Mouse (Mus musculus) midbrain, embryonic 14.5 days (tissue): ENCODE measurements at regions not wholly inside any gene's neighbourhood (a gene's known extent, or its start where the extent isn't known, plus 50 kb on each side); places are given as distances from the start of the nearest gene placed in this dataset.

ENCODE experiments used
- ATAC-seq: fragments of 200-750 bp; cut with Nextera tagmentation; 2 replicates; pipeline ENCODE4 v1.8.0; 2017; ENCODE audit warnings: moderate number of reproducible peaks, moderate library complexity; ENCODE audit not compliant: low FRiP score, low TSS enrichment
- DNase-seq: peaks from one replicate; pipeline ENCODE4 v3.0.0-alpha.2; 2015
- H3K27ac ChIP-seq: fragments of 300-500 bp; sonication (generic); replicated peaks from 2 replicates; pipeline ENCODE4 v1.5.1; 2014; ENCODE audit warnings: mild to moderate bottlenecking, low read depth, low read length, moderate library complexity
- H3K27me3 ChIP-seq: fragments of 300-500 bp; sonication (generic); 2 replicates; pipeline ENCODE4 v1.6.1; 2014; ENCODE audit warnings: low read length, control low read depth, mixed read lengths; ENCODE audit not compliant: control insufficient read depth, insufficient read depth
- H3K36me3 ChIP-seq: fragments of 300-500 bp; sonication (generic); 2 replicates; pipeline ENCODE4 v1.6.1; 2014; ENCODE audit warnings: low read length, control low read depth; ENCODE audit not compliant: control insufficient read depth, insufficient read depth
- H3K4me1 ChIP-seq: fragments of 300-500 bp; sonication (generic); 2 replicates; pipeline ENCODE4 v1.6.1; 2014; ENCODE audit warnings: mild to moderate bottlenecking, antibody characterized with exemption, low read length, control low read depth; ENCODE audit not compliant: control insufficient read depth, insufficient read depth
- H3K4me2 ChIP-seq: fragments of 300-500 bp; sonication (generic); 2 replicates; pipeline ENCODE4 v1.6.1; 2014; ENCODE audit warnings: mild to moderate bottlenecking, low read length, moderate library complexity
- H3K4me3 ChIP-seq: fragments of 300-500 bp; sonication (generic); replicated peaks from 2 replicates; pipeline ENCODE4 v1.5.1; 2014; ENCODE audit warnings: low read depth, low read length
- H3K9ac ChIP-seq: fragments of 300-500 bp; sonication (generic); replicated peaks from 2 replicates; pipeline ENCODE4 v1.6.1; 2014; ENCODE audit warnings: mild to moderate bottlenecking, low read length, moderate library complexity
- H3K9me3 ChIP-seq: fragments of 300-500 bp; sonication (generic); 2 replicates; pipeline ENCODE4 v1.6.1; 2016; ENCODE audit warnings: low read length, control low read depth, mixed read lengths; ENCODE audit not compliant: control insufficient read depth
- WGBS: fragments of 180-500 bp; shearing (Covaris S2); extraction: QIAGEN DNeasy Blood & Tissue Kit; methylation state at CpG from one replicate; pipeline ENCODE4 v1.1.7; 2014; 5-methylcytosine and 5-hydroxymethylcytosine counted together

DNA sequence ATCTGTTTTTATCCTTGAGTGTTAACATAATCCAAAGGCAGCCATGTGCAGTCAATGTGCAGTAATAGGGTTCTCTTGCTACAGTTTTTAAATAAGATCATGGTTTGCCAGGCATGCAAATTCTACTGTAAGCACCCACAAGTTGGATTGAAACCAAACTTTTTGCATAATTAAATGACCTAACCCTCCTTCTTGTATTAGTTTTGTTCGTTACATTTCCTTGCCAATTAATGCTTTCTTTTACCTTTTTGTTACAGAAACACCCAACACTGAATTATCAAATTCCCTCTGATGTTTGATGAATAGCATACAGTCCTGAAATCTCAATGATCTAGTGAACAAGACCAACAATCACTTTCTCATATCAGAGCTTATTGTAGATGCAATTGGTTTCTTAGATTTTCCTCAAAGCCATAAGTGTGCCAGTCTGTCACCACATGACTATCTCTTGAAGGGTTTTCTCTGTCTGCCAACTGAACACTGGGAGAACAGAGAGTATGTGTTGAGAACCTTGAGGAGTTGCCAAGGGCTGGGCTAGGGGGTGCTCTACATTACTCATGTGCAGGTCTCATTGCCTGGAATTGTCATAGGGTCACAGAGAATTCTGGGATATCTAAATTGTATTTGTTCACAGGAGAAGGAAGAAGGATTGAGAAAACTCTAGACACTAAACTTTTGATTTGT lies 1060.4 kb downstream of the Gsdmc2 start:
- no peaks in the 10 kb centered on the region for H3K27me3 ChIP-seq
- H3K4me3 ChIP-seq: no peak overlapping the region
- no peak overlapping the region for H3K27ac ChIP-seq
- H3K9me3 ChIP-seq: no peaks in the 10 kb centered on the region
- H3K36me3 ChIP-seq: no peaks in the 10 kb centered on the region
- ATAC-seq (no peak), DNase-seq (no peak)
- no peaks in the 10 kb centered on the region for H3K4me1 ChIP-seq
- 80% methylated on average over 1 of the region's 1 CpGs for WGBS
- H3K9ac ChIP-seq: no peak overlapping the region
- H3K4me2 ChIP-seq: no peak overlapping the region

- Histone ChIP-seq H3K4me2 (no peak overlapping the region), H3K4me3 (no peak overlapping the region), H3K27ac (no peak overlapping the region), H3K9ac (no peak overlapping the region), H3K27me3 (no peaks in the 10 kb centered on the region), H3K9me3 (no peaks in the 10 kb centered on the region), H3K4me1 (no peaks in the 10 kb centered on the region), H3K36me3 (no peaks in the 10 kb centered on the region)
- DNase-seq (no peak), ATAC-seq (no peak)
- WGBS: 84% methylated on average over 5 of the region's 5 CpGs
Observed at GRCm38 (mm10) chr15:62778899-62779298, 1066.1 kb downstream of the Gsdmc2 start.

DNA sequence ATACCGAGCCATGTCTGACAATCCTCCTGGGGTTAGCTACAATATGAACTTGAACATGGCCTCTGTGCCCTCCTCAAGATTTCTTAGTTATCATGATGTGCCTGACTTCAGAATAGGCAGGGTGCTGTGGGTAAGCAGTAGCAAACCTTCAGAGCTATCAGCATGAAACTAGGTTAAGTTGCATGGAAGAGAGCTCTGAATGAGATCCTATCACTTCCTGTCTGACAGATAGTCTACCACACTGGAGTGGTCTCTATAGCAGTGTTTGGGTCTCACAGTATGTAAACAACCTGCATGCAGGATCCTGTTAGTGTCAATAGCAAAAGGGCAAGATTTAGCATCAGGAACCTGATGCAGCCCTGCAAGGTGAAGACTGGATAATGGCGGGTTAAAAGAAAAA lies 1092.3 kb downstream of the Gsdmc2 start:
- no peaks in the 10 kb centered on the region for H3K36me3 ChIP-seq
- H3K27me3 ChIP-seq: no peaks in the 10 kb centered on the region
- no peak overlapping the region for H3K4me2 ChIP-seq
- WGBS: 94% methylated on average over 2 of the region's 2 CpGs
- H3K4me1 ChIP-seq: no peaks in the 10 kb centered on the region
- H3K27ac ChIP-seq: no peak overlapping the region
- H3K4me3 ChIP-seq: no peak overlapping the region
- DNase-seq: no peak
- ATAC-seq: no peak
- H3K9me3 ChIP-seq: no peaks in the 10 kb centered on the region
- no peak overlapping the region for H3K9ac ChIP-seq

DNA sequence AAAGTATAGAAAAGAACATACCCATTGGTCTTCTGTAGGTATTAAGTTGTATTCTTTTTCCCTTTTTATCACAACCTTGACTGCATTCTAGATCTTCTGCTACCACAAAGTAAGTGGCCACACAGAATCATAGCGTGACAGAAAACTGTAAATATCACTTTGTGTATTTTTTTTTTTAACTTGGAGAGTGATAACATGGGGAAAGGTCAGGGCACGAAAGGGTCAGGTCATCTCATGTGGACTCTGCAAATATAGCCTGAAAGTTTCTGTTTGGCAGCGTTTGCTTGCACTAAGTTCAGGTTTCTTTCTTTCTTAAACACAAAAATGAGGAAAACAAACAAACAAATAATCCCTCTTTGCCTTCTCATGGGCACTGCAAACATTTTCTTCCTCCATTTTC lies 1101.1 kb downstream of the Gsdmc2 start:
- no peaks in the 10 kb centered on the region for H3K36me3 ChIP-seq
- whole genome bisulfite sequencing: 87% methylated on average over 3 of the region's 3 CpGs
- no peak overlapping the region for H3K9ac ChIP-seq
- H3K4me2 ChIP-seq: no peak overlapping the region
- no peak for ATAC-seq
- H3K27ac ChIP-seq: no peak overlapping the region
- no peaks in the 10 kb centered on the region for H3K4me1 ChIP-seq
- no peak overlapping the region for H3K4me3 ChIP-seq
- H3K27me3 ChIP-seq: no peaks in the 10 kb centered on the region
- DNase-seq: no peak
- H3K9me3 ChIP-seq: no peaks in the 10 kb centered on the region

GRCm38 (mm10) chr15:62740746-62741145 lies 1104.2 kb downstream of the Gsdmc2 start:
- Histone ChIP-seq H3K27ac (no peak overlapping the region), H3K4me1 (no peaks in the 10 kb centered on the region), H3K9ac (no peak overlapping the region), H3K9me3 (no peaks in the 10 kb centered on the region), H3K27me3 (no peaks in the 10 kb centered on the region), H3K36me3 (no peaks in the 10 kb centered on the region), H3K4me2 (no peak overlapping the region), H3K4me3 (no peak overlapping the region)
- 52% methylated on average over 2 of the region's 2 CpGs for WGBS
- DNase-seq: no peak
- ATAC-seq: no peak

GRCm38 (mm10) chr15:62735334-62735733 lies 1109.6 kb downstream of the Gsdmc2 start:
- Histone ChIP-seq H3K9me3 (no peaks in the 10 kb centered on the region), H3K36me3 (no peaks in the 10 kb centered on the region), H3K4me2 (no peak overlapping the region), H3K27me3 (no peaks in the 10 kb centered on the region), H3K27ac (no peak overlapping the region), H3K4me1 (no peaks in the 10 kb centered on the region), H3K9ac (no peak overlapping the region), H3K4me3 (no peak overlapping the region)
- no peak for DNase-seq
- ATAC-seq: no peak
- 97% methylated on average over 1 of the region's 1 CpGs for WGBS

DNA sequence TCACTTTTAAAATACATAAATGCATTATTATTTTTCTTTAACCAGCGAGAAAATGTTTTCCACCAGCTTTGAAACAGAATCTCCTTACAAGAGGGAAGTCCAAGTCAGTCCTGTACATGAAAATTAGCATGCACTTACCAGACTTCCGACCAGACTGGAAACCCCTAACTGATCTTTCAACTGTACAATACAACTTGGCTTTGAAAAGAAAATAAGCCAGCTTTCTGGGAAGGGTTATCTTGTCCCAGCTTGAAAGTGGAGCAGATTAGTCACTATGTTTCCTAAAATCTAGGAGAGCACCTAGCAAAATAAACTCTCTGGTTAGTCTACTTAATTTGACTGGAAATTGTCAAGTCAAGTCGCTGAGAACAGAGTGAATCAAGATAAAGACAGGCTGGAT lies 1110.1 kb downstream of the Gsdmc2 start:
- Histone ChIP-seq H3K4me3 (no peak overlapping the region), H3K9ac (no peak overlapping the region), H3K4me2 (no peak overlapping the region), H3K27me3 (no peaks in the 10 kb centered on the region), H3K36me3 (no peaks in the 10 kb centered on the region), H3K27ac (no peak overlapping the region), H3K9me3 (no peaks in the 10 kb centered on the region), H3K4me1 (no peaks in the 10 kb centered on the region)
- 78% methylated on average over 3 of the region's 3 CpGs for WGBS
- ATAC-seq (no peak), DNase-seq (no peak)

DNA sequence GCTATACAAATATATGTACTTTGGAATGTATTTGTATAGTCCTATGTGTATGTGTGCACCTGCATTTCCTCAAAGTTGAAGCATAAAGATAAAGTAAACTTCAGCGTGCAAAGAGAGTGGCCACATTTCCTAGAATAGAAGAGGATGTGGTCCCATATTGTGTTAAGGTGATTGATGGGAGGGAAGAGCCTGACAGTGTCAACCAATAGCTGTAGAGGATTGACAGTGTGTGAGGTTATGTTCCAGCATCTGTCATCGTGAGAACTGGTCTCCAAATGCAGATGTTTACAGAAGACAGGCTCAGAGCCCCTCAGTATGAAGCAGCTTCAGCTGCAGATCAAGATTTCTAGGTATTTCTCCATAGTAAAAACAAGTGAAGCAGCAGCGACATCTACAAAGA lies 1114.5 kb downstream of the Gsdmc2 start:
- 88% methylated on average over 3 of the region's 3 CpGs for WGBS
- ATAC-seq (no peak), DNase-seq (no peak)
- Histone ChIP-seq H3K27ac (no peak overlapping the region), H3K36me3 (no peaks in the 10 kb centered on the region), H3K9me3 (no peaks in the 10 kb centered on the region), H3K4me3 (no peak overlapping the region), H3K27me3 (no peaks in the 10 kb centered on the region), H3K4me2 (no peak overlapping the region), H3K4me1 (no peaks in the 10 kb centered on the region), H3K9ac (no peak overlapping the region)

- Histone ChIP-seq H3K4me2 (no peak overlapping the region), H3K9ac (no peak overlapping the region), H3K27ac (no peak overlapping the region), H3K4me3 (no peak overlapping the region), H3K36me3 (no peaks in the 10 kb centered on the region), H3K4me1 (no peaks in the 10 kb centered on the region), H3K27me3 (no peaks in the 10 kb centered on the region), H3K9me3 (no peaks in the 10 kb centered on the region)
- no peak for ATAC-seq
- WGBS: 56% methylated on average over 3 of the region's 3 CpGs
- no peak for DNase-seq
Observed at GRCm38 (mm10) chr15:62714265-62714664, 1130.7 kb downstream of the Gsdmc2 start.
